Mouse (Mus musculus) midbrain, embryonic 12.5 days (tissue): ENCODE data around the gene Casp7. TPM values are rescaled to one million over a fixed set of nuclear protein-coding genes. Genes with fewer than 3 reads are reported as not detected.

Experiments used
- ATAC-seq: fragments of 200-750 bp; cut with Nextera tagmentation; 2 replicates; pipeline ENCODE4 v1.8.0; 2017; ENCODE audit warnings: low read depth, moderate TSS enrichment, moderate library complexity; ENCODE audit not compliant: low FRiP score
- H3K27ac ChIP-seq: fragments of 300-500 bp; sonication (generic); replicated peaks from 2 replicates; pipeline ENCODE4 v1.5.1; 2016; ENCODE audit warnings: mild to moderate bottlenecking
- H3K27me3 ChIP-seq: fragments of 300-500 bp; sonication (generic); 2 replicates; pipeline ENCODE4 v1.6.1; 2016; ENCODE audit warnings: mild to moderate bottlenecking
- H3K36me3 ChIP-seq: fragments of 300-500 bp; sonication (generic); 2 replicates; pipeline ENCODE4 v1.6.1; 2016
- H3K4me1 ChIP-seq: fragments of 300-500 bp; sonication (generic); 2 replicates; pipeline ENCODE4 v1.6.1; 2016
- H3K4me2 ChIP-seq: fragments of 300-500 bp; sonication (generic); replicated peaks from 2 replicates; pipeline ENCODE4 v1.6.1; 2016; ENCODE audit warnings: mild to moderate bottlenecking, moderate library complexity
- H3K4me3 ChIP-seq: fragments of 300-500 bp; sonication (generic); 2 replicates; pipeline ENCODE4 v1.5.1; 2016; ENCODE audit warnings: mild to moderate bottlenecking
- H3K9ac ChIP-seq: fragments of 300-500 bp; sonication (generic); replicated peaks from 2 replicates; pipeline ENCODE4 v1.6.1; 2016; ENCODE audit warnings: mild to moderate bottlenecking, moderate library complexity
- H3K9me3 ChIP-seq: fragments of 300-500 bp; sonication (generic); 2 replicates; pipeline ENCODE4 v1.6.1; 2016; ENCODE audit warnings: mild to moderate bottlenecking
- WGBS: fragments of 180-500 bp; shearing (Covaris S2); methylation state at CpG from one replicate; pipeline ENCODE4 v1.1.7; 2016; 5-methylcytosine and 5-hydroxymethylcytosine counted together
- polyA plus RNA-seq: library from polyadenylated mRNA; unstranded; fragments of >200 nt; fragmentation: Nextera tagmentation; extraction: Ambion mirVana; gene quantifications from 2 replicates; pipeline ENCODE4 v1.2.1, GENCODE M21; 2016

The Casp7 gene
- polyA plus RNA-seq, 1 experiment from 2014 or later = 15.8 TPM

DNA sequence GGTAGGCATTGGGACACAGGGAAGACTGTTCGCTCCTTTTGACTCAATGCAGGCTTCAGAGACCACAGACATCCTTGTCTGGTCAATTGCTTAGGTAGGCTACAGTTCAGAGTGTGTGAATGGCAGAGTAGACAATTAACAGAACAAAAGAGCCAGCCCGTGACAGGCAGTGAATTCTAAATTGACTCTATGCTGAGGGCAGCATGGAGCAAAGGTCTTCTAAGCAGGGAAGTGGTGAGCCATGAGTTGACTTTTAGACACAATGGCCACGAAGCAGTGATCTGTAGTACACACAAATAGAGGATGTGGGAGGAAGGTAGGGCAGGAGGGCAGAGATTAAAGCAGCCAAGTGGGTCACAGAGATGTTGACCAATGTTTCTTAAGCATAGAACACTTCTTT is 80.9 kb downstream of the Casp7 start:
- H3K27me3 ChIP-seq = no peaks in the 10 kb centered on the region
- no peak for ATAC-seq
- H3K4me3 ChIP-seq = no peak overlapping the region
- H3K9me3 ChIP-seq = no peaks in the 10 kb centered on the region
- H3K9ac ChIP-seq = no peak overlapping the region
- H3K27ac ChIP-seq = no peak overlapping the region
- H3K36me3 ChIP-seq = no peaks in the 10 kb centered on the region
- peaks cover 31% of the 10 kb centered on the region for H3K4me1 ChIP-seq
- H3K4me2 ChIP-seq = no peak overlapping the region
- 51% methylated on average over 3 of the region's 3 CpGs for WGBS

DNA sequence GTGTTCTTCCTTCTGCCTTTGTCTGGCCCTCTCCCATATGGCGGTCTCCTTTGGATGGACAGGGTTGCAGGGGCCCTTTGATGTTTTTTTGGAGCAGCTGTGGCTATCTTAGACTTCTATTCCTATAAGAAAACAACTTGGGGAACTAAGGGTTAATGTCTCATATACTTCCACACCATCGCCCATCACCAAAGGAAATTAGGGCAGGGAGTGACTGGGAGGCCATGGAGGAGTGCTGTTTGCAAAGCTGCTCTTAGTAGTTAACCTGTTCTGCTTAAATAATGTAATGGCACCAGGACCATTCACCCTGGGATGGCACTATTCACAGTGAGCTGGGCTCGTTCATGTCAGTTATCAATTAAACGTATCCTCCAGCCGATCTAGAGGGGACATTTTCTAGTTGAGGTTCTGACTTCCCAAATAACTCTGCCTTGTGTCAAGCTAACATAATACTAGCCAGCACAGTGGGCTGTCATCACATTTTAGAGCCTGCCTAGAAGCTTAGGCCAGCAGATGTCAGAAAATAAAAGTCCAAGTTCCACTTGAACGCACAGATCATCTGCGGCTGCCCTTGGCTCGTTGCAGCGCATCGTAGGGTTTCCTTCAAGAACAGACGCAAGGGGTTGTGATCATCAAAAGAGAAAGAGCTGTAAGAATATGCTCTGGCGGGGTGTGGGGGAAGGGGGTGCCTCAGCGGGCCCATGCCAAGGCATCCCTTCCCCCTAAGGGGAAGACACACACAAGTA is 87.9 kb downstream of the Casp7 start:
- Histone ChIP-seq H3K9ac (no peak overlapping the region), H3K4me3 (no peak overlapping the region), H3K4me2 (no peak overlapping the region), H3K4me1 (peaks cover 22% of the 10 kb centered on the region), H3K9me3 (no peaks in the 10 kb centered on the region), H3K27ac (peak overlapping the region; percentile 49; the same call in 1 of the 2 replicates), H3K27me3 (no peaks in the 10 kb centered on the region), H3K36me3 (no peaks in the 10 kb centered on the region)
- 49% methylated on average over 13 of the region's 13 CpGs for WGBS
- no peak for ATAC-seq

DNA sequence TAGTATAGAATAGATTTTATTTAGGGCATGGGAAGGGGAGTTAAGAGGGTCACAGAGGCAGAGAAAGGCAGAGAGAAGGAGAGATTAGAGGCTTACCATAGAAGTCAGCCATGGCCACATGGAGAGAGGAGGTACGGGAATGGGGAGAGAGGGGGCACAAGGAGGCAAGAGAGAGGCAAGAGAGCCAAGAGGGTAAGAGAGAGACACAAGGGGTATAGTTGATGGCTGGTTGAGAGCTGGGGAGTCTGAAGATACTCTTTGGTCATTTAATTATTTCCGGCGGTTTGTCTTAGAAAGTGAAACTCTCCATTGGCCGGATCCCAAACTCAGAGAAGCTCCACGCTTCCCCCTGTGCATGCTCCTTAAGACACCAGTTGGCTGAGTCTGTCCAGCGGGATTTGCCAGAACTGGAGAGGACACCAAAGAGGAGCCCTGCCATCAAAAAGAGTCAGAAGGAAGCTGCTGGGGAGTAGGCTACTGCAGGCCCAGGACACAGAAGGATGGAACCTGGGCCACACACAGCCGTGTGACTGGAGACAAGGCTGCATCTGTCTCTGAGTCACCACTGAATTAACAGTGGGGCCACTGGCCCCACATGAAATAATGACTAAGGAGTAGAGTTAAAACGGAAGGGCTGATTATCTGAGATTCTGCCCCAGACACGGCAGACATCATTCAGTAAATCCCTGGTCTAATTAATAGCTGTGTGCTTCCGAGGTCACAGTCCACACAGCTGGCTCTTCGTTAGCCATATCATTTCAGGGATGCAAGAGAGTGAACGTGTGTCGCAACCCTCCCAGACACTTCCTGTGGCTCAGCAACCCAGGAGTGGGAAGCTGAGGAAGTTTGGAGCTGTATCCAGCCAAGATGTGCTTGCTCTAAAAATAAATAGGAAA is 88.7 kb downstream of the Casp7 start:
- H3K27ac ChIP-seq = peak overlapping the region; percentile 49
- H3K4me3 ChIP-seq = no peak overlapping the region
- 52% methylated on average over 13 of the region's 13 CpGs for WGBS
- no peak overlapping the region for H3K9ac ChIP-seq
- H3K4me2 ChIP-seq = no peak overlapping the region
- peak; percentile 41; the same call in 1 of the 2 replicates for ATAC-seq
- 0 out of 2 replicates have a peak, but pooled peaks cover 1% of the 10 kb centered on the region for H3K27me3 ChIP-seq
- no peaks in the 10 kb centered on the region for H3K36me3 ChIP-seq
- no peaks in the 10 kb centered on the region for H3K9me3 ChIP-seq
- H3K4me1 ChIP-seq = peaks cover 22% of the 10 kb centered on the region

DNA sequence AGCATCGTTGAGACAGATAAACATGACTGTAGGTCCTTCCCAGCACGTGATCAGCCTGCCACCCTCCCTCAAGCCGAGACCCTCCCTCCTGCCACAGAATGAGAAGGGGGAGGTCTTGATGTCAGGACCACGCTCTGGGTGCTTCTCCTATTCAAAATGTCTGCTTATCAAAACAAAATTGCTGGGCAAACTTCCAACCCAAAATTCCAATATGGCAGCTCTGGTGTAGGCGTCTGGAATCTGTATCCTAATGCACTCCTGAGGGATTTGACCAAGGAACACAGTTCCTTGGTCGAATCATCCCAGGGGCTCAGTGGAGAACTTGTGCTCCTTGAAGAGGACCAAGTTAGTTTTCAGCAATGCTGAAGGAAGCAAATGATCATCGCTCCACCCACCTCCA is 90.0 kb downstream of the Casp7 start:
- Histone ChIP-seq H3K4me1 (peaks cover 22% of the 10 kb centered on the region), H3K27me3 (0 out of 2 replicates have a peak, but pooled peaks cover 3% of the 10 kb centered on the region), H3K4me3 (no peak overlapping the region), H3K9ac (no peak overlapping the region), H3K9me3 (no peaks in the 10 kb centered on the region), H3K27ac (no peak overlapping the region), H3K36me3 (no peaks in the 10 kb centered on the region), H3K4me2 (no peak overlapping the region)
- WGBS = 87% methylated on average over 7 of the region's 7 CpGs
- no peak for ATAC-seq

DNA sequence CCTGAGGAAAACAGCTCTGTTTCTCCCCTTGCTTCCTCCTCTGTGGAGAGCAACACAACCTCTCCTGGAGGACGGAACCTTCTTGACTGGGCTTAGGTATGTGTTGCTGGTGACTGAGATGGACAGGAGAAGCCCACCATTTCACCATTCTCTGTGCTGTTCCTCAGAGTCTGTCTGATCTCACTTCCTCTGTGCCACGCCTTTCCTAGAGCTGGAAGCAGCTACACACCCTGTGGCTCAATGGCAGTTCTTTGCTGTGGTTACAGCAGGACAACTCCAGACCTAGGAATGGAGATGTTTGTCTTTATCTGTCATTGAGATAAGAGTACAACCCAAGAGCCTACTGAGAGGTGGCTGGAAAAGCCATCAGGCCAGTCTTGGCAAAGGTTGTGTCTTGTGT is 90.4 kb downstream of the Casp7 start:
- H3K9me3 ChIP-seq = no peaks in the 10 kb centered on the region
- no peak for ATAC-seq
- 90% methylated on average over 2 of the region's 2 CpGs for WGBS
- H3K4me2 ChIP-seq = no peak overlapping the region
- peaks cover 22% of the 10 kb centered on the region for H3K4me1 ChIP-seq
- H3K9ac ChIP-seq = no peak overlapping the region
- H3K4me3 ChIP-seq = no peak overlapping the region
- 0 out of 2 replicates have a peak, but pooled peaks cover 3% of the 10 kb centered on the region for H3K27me3 ChIP-seq
- H3K36me3 ChIP-seq = no peaks in the 10 kb centered on the region
- H3K27ac ChIP-seq = no peak overlapping the region

GRCm38 (mm10) chr19:56489601-56490000 is 92.7 kb downstream of the Casp7 start:
- H3K9me3 ChIP-seq = no peaks in the 10 kb centered on the region
- H3K27me3 ChIP-seq = 0 out of 2 replicates have a peak, but pooled peaks cover 3% of the 10 kb centered on the region
- H3K9ac ChIP-seq = no peak overlapping the region
- no peak for ATAC-seq
- H3K4me1 ChIP-seq = peaks cover 19% of the 10 kb centered on the region
- H3K36me3 ChIP-seq = no peaks in the 10 kb centered on the region
- no peak overlapping the region for H3K27ac ChIP-seq
- no peak overlapping the region for H3K4me3 ChIP-seq
- 88% methylated on average over 6 of the region's 6 CpGs for WGBS
- no peak overlapping the region for H3K4me2 ChIP-seq

Other genes starting within 250 kb of the Casp7 start
- 0.13 TPM in 1 of 2 replicates, not detected in the other for gene Habp2, start 110.0 kb upstream of the Casp7 start, polyA plus RNA-seq
- 0.28 and 0.31 TPM in 2 replicates for gene Nrap, start 7.1 kb upstream of the Casp7 start, polyA plus RNA-seq
- 0.17 TPM in 1 of 2 replicates, not detected in the other for gene Plekhs1, start 64.5 kb downstream of the Casp7 start, polyA plus RNA-seq
- gene Dclre1a, start 151.1 kb downstream of the Casp7 start, polyA plus RNA-seq = 16.3 and 18.4 TPM in 2 replicates
- gene Nhlrc2, start 151.1 kb downstream of the Casp7 start, polyA plus RNA-seq = 15.5 and 17.0 TPM in 2 replicates